Mouse (Mus musculus) heart, embryonic 15.5 days (tissue): ENCODE measurements at regions not wholly inside any gene's neighbourhood (a gene's known extent, or its start where the extent isn't known, plus 50 kb on each side); places are given as distances from the start of the nearest gene placed in this dataset.

Source experiments
- ATAC-seq: fragments of 200-750 bp; cut with Nextera tagmentation; replicated peaks from 2 replicates; pipeline ENCODE4 v1.8.0; 2017; ENCODE audit warnings: low read depth, moderate TSS enrichment; ENCODE audit not compliant: insufficient number of reproducible peaks, insufficient read depth, low FRiP score
- H3K27ac ChIP-seq: fragments of 300-500 bp; sonication (generic); 2 replicates; pipeline ENCODE4 v1.5.1; 2015; ENCODE audit warnings: mild to moderate bottlenecking, inconsistent platforms
- H3K27me3 ChIP-seq: fragments of 300-500 bp; sonication (generic); 2 replicates; pipeline ENCODE4 v1.6.1; 2015; ENCODE audit warnings: inconsistent platforms
- H3K36me3 ChIP-seq: fragments of 300-500 bp; sonication (generic); 2 replicates; pipeline ENCODE4 v1.6.1; 2015; ENCODE audit warnings: mild to moderate bottlenecking, inconsistent platforms
- H3K4me1 ChIP-seq: fragments of 300-500 bp; sonication (generic); replicated peaks from 2 replicates; pipeline ENCODE4 v1.6.1; 2015; ENCODE audit warnings: inconsistent platforms
- H3K4me2 ChIP-seq: fragments of 300-500 bp; sonication (generic); 2 replicates; pipeline ENCODE4 v1.6.1; 2015; ENCODE audit warnings: inconsistent platforms, mild to moderate bottlenecking, moderate library complexity
- H3K4me3 ChIP-seq: fragments of 300-500 bp; sonication (generic); 2 replicates; pipeline ENCODE4 v1.5.1; 2015; ENCODE audit warnings: mild to moderate bottlenecking, inconsistent platforms
- H3K9ac ChIP-seq: fragments of 300-500 bp; sonication (generic); 2 replicates; pipeline ENCODE4 v1.6.1; 2015; ENCODE audit warnings: mild to moderate bottlenecking, inconsistent platforms
- H3K9me3 ChIP-seq: fragments of 300-500 bp; sonication (generic); replicated peaks from 2 replicates; pipeline ENCODE4 v1.6.1; 2016; ENCODE audit warnings: inconsistent platforms
- WGBS: fragments of 180-500 bp; shearing (Covaris S2); methylation state at CpG from one replicate; pipeline ENCODE4 v1.1.7; 2015; ENCODE audit warnings: mixed read lengths; 5-methylcytosine and 5-hydroxymethylcytosine counted together

DNA sequence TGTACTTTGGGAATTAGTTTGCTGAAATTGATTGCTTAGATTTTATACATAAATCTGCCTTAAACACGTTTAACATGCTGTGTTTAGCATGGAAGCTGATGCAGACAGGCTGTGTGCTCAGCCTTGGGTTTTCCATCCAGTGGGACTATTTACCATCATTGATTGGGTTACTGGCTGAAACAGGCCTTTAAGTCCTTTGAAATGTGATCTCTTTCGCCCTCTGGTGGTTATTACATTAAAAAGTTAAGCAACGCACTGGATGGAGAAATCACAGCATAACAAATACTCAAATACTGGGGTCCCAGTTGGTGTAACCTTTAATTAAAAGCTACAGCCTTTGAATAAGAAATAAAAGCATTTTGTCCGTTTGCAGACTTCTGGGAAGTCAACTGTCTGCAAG is 379.8 kb downstream of the Kcnj2 start:
- H3K9me3 ChIP-seq: no peaks in the 10 kb centered on the region
- ATAC-seq: no peak
- no peak overlapping the region for H3K4me2 ChIP-seq
- H3K27me3 ChIP-seq: no peaks in the 10 kb centered on the region
- no peak overlapping the region for H3K4me3 ChIP-seq
- no peak overlapping the region for H3K9ac ChIP-seq
- no peak overlapping the region for H3K27ac ChIP-seq
- H3K36me3 ChIP-seq: no peaks in the 10 kb centered on the region
- WGBS: 12% methylated on average over 4 of the region's 4 CpGs
- peaks cover 6% of the 10 kb centered on the region for H3K4me1 ChIP-seq

DNA sequence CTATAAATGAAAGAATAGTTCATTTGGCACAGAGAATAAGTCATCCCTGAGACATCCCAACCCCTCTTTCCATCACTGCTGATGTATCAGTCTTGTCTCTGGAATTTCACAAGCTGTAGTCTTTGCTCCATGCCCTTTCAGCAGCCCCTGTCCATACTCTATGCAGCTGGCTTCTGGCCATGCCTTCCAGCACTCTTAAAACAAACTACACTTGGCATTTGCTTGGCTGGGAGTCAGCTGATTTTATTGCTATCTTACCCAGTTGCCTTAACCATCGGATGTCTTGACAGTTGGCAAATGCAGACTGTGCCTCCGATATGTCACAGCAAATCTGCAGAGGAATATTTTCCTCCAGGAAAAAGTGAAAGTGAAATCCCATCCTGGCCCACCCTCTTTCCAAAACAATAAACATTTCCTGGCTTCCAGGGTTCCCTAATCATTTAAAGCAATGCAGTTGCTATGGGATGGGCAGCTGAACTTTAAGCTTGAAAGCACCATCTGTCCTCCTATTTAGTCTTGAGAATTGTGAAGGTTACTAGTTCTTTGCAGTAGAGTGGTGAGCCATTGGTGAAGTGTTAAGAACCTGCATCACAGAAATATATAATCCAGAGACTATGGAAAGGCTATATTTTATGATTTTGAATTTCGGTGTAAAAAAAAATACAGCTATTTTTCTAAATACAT is 385.0 kb downstream of the Kcnj2 start:
- 48% methylated on average over 3 of the region's 3 CpGs for WGBS
- Histone ChIP-seq H3K4me1 (peaks cover 11% of the 10 kb centered on the region), H3K4me3 (peak overlapping the region; percentile 23; the same call in 1 of the 2 replicates), H3K27ac (peak overlapping the region; percentile 46), H3K27me3 (no peaks in the 10 kb centered on the region), H3K9ac (no peak overlapping the region), H3K36me3 (no peaks in the 10 kb centered on the region), H3K9me3 (no peaks in the 10 kb centered on the region), H3K4me2 (peak overlapping the region; percentile 37)
- ATAC-seq: peak; percentile 67

DNA sequence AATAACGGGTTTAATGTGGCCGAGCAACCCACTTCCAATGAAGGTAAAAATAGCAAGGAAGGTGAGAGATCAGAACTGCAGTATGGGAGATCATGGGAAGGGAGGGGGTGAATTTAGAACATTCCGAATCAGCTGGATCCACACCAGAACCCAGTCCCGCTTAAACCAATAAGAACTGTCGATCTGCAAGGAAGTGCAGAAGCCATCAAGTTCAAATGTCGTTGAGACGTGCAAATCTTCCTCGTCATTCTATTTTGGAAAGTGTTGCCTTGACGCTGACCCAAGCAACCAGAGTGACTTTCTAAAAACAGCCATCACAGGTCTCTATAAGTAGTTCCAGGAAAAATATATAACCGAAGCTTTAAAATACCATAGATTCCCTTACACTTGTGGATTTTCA is 394.1 kb downstream of the Kcnj2 start:
- Histone ChIP-seq H3K27ac (no peak overlapping the region), H3K4me3 (no peak overlapping the region), H3K36me3 (no peaks in the 10 kb centered on the region), H3K9ac (no peak overlapping the region), H3K9me3 (no peaks in the 10 kb centered on the region), H3K27me3 (no peaks in the 10 kb centered on the region), H3K4me2 (no peak overlapping the region), H3K4me1 (0 out of 2 replicates have a peak, but pooled peaks cover 2% of the 10 kb centered on the region)
- WGBS: 56% methylated on average over 10 of the region's 10 CpGs
- no peak for ATAC-seq

DNA sequence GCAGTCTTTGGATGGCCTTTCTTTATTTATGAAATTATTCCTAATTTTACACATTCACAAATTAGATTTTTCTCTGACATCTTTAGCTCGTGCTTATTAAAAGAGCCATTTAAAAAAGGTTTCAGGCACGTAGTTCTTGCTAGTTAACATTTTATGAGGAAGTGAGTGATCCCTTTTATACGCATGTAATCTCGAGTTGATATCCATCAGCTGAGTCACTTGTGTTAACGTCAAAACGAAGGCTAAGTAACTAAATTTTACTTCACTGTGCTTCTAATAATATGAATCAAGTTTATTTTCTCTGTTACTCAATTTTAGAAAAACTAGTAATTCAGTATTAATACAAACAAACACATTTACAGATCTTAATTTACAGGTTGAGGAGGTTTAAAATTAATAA is 419.0 kb downstream of the Kcnj2 start:
- no peaks in the 10 kb centered on the region for H3K9me3 ChIP-seq
- ATAC-seq: no peak
- WGBS: 71% methylated on average over 6 of the region's 6 CpGs
- no peaks in the 10 kb centered on the region for H3K4me1 ChIP-seq
- no peak overlapping the region for H3K4me2 ChIP-seq
- H3K27me3 ChIP-seq: no peaks in the 10 kb centered on the region
- H3K27ac ChIP-seq: no peak overlapping the region
- no peak overlapping the region for H3K4me3 ChIP-seq
- H3K9ac ChIP-seq: no peak overlapping the region
- no peaks in the 10 kb centered on the region for H3K36me3 ChIP-seq

DNA sequence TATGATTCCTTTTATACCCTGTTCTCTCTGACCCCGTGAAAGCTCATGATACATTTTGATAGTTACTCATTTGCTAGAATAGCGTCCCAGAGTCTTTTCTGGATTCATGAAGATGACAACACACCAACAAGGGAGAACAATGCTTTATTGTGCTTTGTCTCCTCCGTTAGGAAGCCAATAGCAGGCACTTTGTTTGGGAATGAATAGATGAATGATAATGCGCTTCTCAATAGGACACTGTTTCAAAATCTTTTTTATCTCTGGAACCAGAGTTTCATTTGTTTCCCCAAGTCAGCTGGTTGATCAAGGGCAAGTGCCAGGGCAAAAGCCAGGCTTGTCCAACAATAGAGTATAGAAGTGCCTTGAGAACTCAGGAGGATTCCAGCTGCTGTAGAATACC is 446.5 kb downstream of the Kcnj2 start:
- Histone ChIP-seq H3K4me1 (no peaks in the 10 kb centered on the region), H3K4me2 (no peak overlapping the region), H3K27me3 (no peaks in the 10 kb centered on the region), H3K4me3 (no peak overlapping the region), H3K27ac (no peak overlapping the region), H3K9ac (no peak overlapping the region), H3K9me3 (no peaks in the 10 kb centered on the region), H3K36me3 (no peaks in the 10 kb centered on the region)
- WGBS: 52% methylated on average over 4 of the region's 4 CpGs
- no peak for ATAC-seq

DNA sequence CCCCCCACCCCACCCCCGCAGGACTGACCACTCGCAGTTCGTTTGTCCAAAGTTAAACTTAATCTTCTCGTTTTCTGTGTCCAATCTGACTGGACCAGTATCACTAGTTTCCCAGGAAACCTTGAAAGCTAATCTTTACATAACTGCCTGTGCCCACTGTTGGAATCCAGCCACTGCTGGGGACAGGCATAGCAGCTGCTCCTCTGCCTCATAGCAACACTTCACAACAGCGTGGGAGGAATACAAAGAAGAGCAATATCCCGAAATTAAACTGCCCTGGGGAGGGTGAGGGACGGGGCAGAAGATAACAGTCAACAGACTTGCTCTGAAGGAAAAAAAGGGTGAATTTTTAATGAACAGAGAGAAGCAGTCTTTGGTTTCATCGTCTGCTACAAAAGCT is 456.8 kb downstream of the Kcnj2 start:
- Histone ChIP-seq H3K36me3 (no peaks in the 10 kb centered on the region), H3K4me2 (no peak overlapping the region), H3K27me3 (no peaks in the 10 kb centered on the region), H3K27ac (no peak overlapping the region), H3K4me3 (no peak overlapping the region), H3K9me3 (no peaks in the 10 kb centered on the region), H3K9ac (no peak overlapping the region), H3K4me1 (no peaks in the 10 kb centered on the region)
- no peak for ATAC-seq
- WGBS: 60% methylated on average over 8 of the region's 8 CpGs

DNA sequence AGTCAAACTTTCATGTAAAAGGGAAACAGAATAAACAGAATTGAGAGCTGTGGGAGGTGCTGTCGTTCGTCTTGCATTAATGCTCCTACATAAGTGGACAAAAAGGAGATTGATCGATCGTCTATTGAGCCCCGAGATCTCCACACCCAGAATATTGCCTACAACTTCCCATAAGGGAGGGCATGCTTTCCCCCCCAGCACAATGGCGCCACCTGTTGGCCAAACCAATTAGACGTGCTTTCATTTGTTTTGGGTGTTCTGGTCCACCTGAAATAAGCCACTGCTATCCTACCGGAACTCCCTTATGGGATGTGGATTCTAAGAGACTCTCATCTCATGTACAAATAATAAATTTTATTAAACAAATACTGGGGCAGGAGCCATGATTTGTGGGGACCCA is 457.5 kb downstream of the Kcnj2 start:
- Histone ChIP-seq H3K9me3 (no peaks in the 10 kb centered on the region), H3K4me3 (no peak overlapping the region), H3K27ac (no peak overlapping the region), H3K4me1 (no peaks in the 10 kb centered on the region), H3K4me2 (no peak overlapping the region), H3K9ac (no peak overlapping the region), H3K27me3 (no peaks in the 10 kb centered on the region), H3K36me3 (no peaks in the 10 kb centered on the region)
- 58% methylated on average over 8 of the region's 8 CpGs for WGBS
- no peak for ATAC-seq

DNA sequence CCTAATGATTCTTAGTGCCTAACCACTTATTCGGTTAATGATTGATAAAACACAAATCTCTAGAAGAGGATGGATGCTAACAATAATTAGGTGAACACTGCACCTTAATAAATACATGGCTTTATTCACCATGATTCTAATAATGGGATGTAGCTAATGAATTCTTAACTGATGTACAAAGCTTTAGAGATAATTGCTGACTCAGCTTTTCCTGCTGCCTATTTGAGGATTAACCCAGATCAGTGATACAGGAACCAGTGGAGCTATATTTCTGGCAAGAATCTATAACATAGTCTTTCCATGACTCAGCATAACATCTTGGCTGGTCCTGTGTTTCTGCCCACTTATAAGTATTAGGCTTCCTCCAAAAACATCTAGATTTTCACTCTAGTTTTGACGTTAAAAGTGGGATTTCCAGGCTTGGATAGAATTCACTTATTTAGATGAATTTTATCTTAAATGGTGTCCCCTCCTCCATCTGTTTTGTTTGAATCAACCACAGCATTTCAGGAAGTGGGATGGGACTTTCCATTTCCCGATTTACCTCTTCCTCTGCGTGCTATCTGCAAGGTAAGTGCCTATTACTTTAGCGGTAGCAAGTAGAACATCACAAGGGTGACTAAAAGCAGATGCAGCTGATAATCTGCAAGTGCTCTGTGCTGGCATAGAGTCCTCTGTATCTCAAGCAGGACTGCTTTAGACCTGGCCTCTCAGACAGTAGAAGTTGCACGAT is 460.2 kb downstream of the Kcnj2 start:
- 43% methylated on average over 6 of the region's 6 CpGs for WGBS
- Histone ChIP-seq H3K9ac (no peak overlapping the region), H3K4me2 (no peak overlapping the region), H3K27ac (no peak overlapping the region), H3K36me3 (no peaks in the 10 kb centered on the region), H3K4me1 (no peaks in the 10 kb centered on the region), H3K4me3 (no peak overlapping the region), H3K9me3 (no peaks in the 10 kb centered on the region), H3K27me3 (no peaks in the 10 kb centered on the region)
- ATAC-seq: no peak

DNA sequence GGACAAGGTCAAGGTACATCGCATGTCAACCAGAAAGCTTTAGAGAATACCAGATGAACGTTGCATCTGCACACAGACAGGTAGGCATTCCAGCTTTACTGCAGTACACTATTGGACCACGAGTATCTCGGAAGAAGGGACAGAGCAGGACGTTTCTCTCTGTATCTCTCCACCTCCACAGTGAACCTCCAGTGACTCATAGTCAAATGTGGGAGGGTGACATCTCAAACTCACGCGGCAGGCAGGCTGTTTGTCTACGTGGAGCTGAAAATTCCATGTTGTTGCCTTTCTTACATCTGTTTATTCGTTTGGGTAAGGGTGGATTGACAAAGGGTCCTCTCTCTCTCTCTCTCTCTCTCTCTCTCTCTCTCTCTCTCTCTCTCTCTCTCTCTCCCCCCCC is 463.6 kb downstream of the Kcnj2 start:
- Histone ChIP-seq H3K4me2 (no peak overlapping the region), H3K9ac (no peak overlapping the region), H3K4me3 (no peak overlapping the region), H3K27ac (no peak overlapping the region), H3K9me3 (no peaks in the 10 kb centered on the region), H3K4me1 (no peaks in the 10 kb centered on the region), H3K36me3 (no peaks in the 10 kb centered on the region), H3K27me3 (no peaks in the 10 kb centered on the region)
- 59% methylated on average over 9 of the region's 9 CpGs for WGBS
- no peak for ATAC-seq

DNA sequence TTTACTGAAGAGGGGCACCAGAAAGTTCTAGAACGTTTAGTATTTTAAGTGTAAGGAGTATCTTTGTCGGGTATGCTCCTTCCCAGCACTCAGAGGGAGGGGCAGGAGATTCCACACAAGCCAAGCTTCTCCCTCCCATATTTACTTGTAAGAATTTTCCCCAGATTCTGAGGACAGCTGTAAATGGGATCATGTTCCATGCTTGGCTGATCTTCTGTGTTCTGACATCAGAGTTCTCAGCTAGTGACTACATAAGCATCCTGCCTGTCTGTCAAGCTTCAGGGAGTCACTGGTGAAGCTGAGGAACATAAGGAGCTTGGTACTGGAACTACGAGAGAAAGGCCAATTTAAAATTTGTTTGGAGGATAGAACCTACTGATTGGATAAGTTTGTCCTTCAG is 464.9 kb downstream of the Kcnj2 start:
- H3K27ac ChIP-seq: no peak overlapping the region
- H3K9me3 ChIP-seq: no peaks in the 10 kb centered on the region
- H3K27me3 ChIP-seq: no peaks in the 10 kb centered on the region
- H3K4me3 ChIP-seq: no peak overlapping the region
- no peak for ATAC-seq
- H3K4me1 ChIP-seq: no peaks in the 10 kb centered on the region
- H3K9ac ChIP-seq: no peak overlapping the region
- WGBS: 65% methylated on average over 3 of the region's 3 CpGs
- H3K36me3 ChIP-seq: no peaks in the 10 kb centered on the region
- H3K4me2 ChIP-seq: no peak overlapping the region

DNA sequence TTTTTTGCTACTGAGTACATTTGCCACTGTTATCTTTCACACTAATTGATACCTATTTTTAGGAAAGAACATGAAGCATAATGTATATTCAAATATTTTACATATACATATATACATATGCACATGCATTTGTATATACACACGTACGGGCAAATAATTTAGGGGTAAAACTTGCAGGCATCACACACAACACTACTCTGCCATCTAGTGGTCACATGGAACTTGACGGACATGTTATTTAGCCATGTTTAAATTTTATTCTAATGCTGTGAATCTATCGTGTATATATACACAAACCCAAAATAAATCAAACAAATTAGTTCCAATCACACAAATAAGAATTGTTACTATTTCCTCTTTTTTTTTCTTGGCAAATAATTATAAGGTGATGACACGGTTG is 466.5 kb downstream of the Kcnj2 start:
- no peak overlapping the region for H3K9ac ChIP-seq
- 27% methylated on average over 5 of the region's 5 CpGs for WGBS
- no peaks in the 10 kb centered on the region for H3K36me3 ChIP-seq
- no peaks in the 10 kb centered on the region for H3K9me3 ChIP-seq
- no peaks in the 10 kb centered on the region for H3K27me3 ChIP-seq
- no peaks in the 10 kb centered on the region for H3K4me1 ChIP-seq
- no peak overlapping the region for H3K4me2 ChIP-seq
- no peak overlapping the region for H3K4me3 ChIP-seq
- no peak for ATAC-seq
- H3K27ac ChIP-seq: no peak overlapping the region
